11 mouse cellular contexts compared by ENCODE assay signal in the genomic region with DNA sequence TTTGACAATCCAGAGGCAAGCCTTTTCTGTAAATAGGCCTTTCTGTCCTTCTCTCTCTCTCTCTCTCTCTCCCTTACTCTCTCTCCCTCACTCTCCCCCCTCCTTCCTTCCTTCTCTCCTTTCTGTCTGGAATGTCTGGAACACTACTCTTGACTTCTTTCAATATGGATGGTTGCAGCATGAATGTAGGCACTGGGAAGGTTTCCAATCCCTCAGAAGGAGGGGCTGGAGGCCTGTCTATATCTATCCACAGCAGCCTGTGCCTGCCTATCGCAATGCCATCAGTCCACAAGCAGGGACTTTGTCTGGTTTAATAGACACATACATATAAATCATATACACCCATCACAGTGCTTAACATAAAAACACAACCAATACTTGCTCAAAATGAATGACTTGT. TPM values are rescaled to one million over a fixed set of nuclear protein-coding genes. Genes with fewer than 3 reads are reported as not detected.
DNase-seq lines count a peak whose midpoint lies in the region; ATAC-seq and TF ChIP-seq lines count a peak whose summit lies in the region.
"Had no signal": no experiment of that assay in that cellular context is flagged by ENCODE, and none has a peak within 500 bp of the region (broad histone marks: within the 10 kb centered on the region; RNA-seq: fewer than 3 reads in every experiment).

No protein-coding gene starts in this region.

- H3K4me1 ChIP-seq in limb, embryonic 13.5 days, result peaks cover 25% of the 10 kb centered on the region
- H3K4me1 ChIP-seq in limb, embryonic 10.5 days, result peaks cover 8% of the 10 kb centered on the region
- peaks cover 9% of the 10 kb centered on the region for H3K4me1 ChIP-seq in cortical plate, adult 2 months (ENCODE audit: control insufficient read depth, insufficient read depth, low read length)
- H3K4me1 ChIP-seq in forebrain, embryonic 16.5 days (replicated peaks; ENCODE audit: control insufficient read depth, insufficient read depth, low read length), result peaks cover 30% of the 10 kb centered on the region
- peaks cover 41% of the 10 kb centered on the region for H3K4me1 ChIP-seq in midbrain, embryonic 13.5 days (replicated peaks)
- H3K4me1 ChIP-seq: kidney, embryonic 15.5 days had no signal

- 0 out of 2 replicates have a peak, but pooled peaks have one; percentile 18 for TF ChIP-seq POLR2A in cortical plate, adult 2 months (IDR thresholded peaks at IDR 0.05; ENCODE audit: extremely low read depth, insufficient read depth, low read length)

- no peak for TF ChIP-seq CTCF in cortical plate, adult 2 months (IDR thresholded peaks at IDR 0.05; ENCODE audit: extremely low read depth, insufficient read depth, low read length)

- WGBS in limb, embryonic 13.5 days, result 56% methylated on average over 1 of the region's 1 CpGs
- WGBS in limb, embryonic 10.5 days, result 83% methylated on average over 1 of the region's 1 CpGs
- 13% methylated on average over 1 of the region's 1 CpGs for WGBS in forebrain, embryonic 16.5 days
- 38% methylated on average over 1 of the region's 1 CpGs for WGBS in midbrain, embryonic 13.5 days

- H3K9ac ChIP-seq in limb, embryonic 13.5 days, result no peak overlapping the region
- H3K9ac ChIP-seq in forebrain, embryonic 16.5 days (replicated peaks; ENCODE audit: low read depth, low read length), result no peak overlapping the region
- H3K9ac ChIP-seq in midbrain, embryonic 13.5 days (replicated peaks), result no peak overlapping the region
- H3K9ac ChIP-seq: kidney, embryonic 15.5 days had no signal

- H3K27ac ChIP-seq in limb, embryonic 13.5 days, result peak overlapping the region; percentile 52; the same call in 1 of the 2 replicates
- no peak overlapping the region for H3K27ac ChIP-seq in limb, embryonic 10.5 days
- H3K27ac ChIP-seq in cortical plate, adult 2 months (ENCODE audit: insufficient read depth, low read length), result no peak overlapping the region
- peak overlapping the region; percentile 72 for H3K27ac ChIP-seq in forebrain, embryonic 16.5 days (ENCODE audit: low read length)
- H3K27ac ChIP-seq in midbrain, embryonic 13.5 days, result peak overlapping the region; percentile 87
- H3K27ac ChIP-seq: kidney, embryonic 15.5 days had no signal

- H3K9me3 ChIP-seq in limb, embryonic 13.5 days, result no peaks in the 10 kb centered on the region
- H3K9me3 ChIP-seq in limb, embryonic 10.5 days (replicated peaks), result no peaks in the 10 kb centered on the region
- no peaks in the 10 kb centered on the region for H3K9me3 ChIP-seq in forebrain, embryonic 16.5 days (ENCODE audit: control insufficient read depth, low read length)
- no peaks in the 10 kb centered on the region for H3K9me3 ChIP-seq in midbrain, embryonic 13.5 days
- H3K9me3 ChIP-seq: G1E; kidney, embryonic 15.5 days had no signal

- no peak for DNase-seq in limb, embryonic 10.5 days (ENCODE audit: low spot score)
- no peak for DNase-seq in cerebellum, adult 18-20 months
- no peak for DNase-seq in cerebellum, adult 8-10 months
- no peak for DNase-seq in thymus, postnatal 25 days
- DNase-seq: gastrocnemius, postnatal 14 days had no signal

- no peak overlapping the region for H3K4me3 ChIP-seq in limb, embryonic 13.5 days
- H3K4me3 ChIP-seq in limb, embryonic 10.5 days, result no peak overlapping the region
- no peak overlapping the region for H3K4me3 ChIP-seq in cortical plate, adult 2 months (ENCODE audit: insufficient read depth, low read length)
- H3K4me3 ChIP-seq in forebrain, embryonic 16.5 days (replicated peaks; ENCODE audit: low read length), result no peak overlapping the region
- H3K4me3 ChIP-seq in midbrain, embryonic 13.5 days (replicated peaks), result no peak overlapping the region
- H3K4me3 ChIP-seq: kidney, embryonic 15.5 days had no signal

- ATAC-seq in limb, embryonic 13.5 days (ENCODE audit: low FRiP score, low read depth), result no peak; the same call in 1 of the 2 replicates
- peak; percentile 79 for ATAC-seq in forebrain, embryonic 16.5 days
- ATAC-seq in midbrain, embryonic 13.5 days, result no peak

- peaks cover 24% of the 10 kb centered on the region for H3K36me3 ChIP-seq in limb, embryonic 13.5 days
- no peaks in the 10 kb centered on the region for H3K36me3 ChIP-seq in limb, embryonic 10.5 days
- H3K36me3 ChIP-seq in forebrain, embryonic 16.5 days (ENCODE audit: control insufficient read depth, insufficient read depth), result no peaks in the 10 kb centered on the region
- no peaks in the 10 kb centered on the region for H3K36me3 ChIP-seq in midbrain, embryonic 13.5 days
- H3K36me3 ChIP-seq: G1E; kidney, embryonic 15.5 days had no signal

- no peak overlapping the region for H3K4me2 ChIP-seq in limb, embryonic 13.5 days (replicated peaks)
- H3K4me2 ChIP-seq in forebrain, embryonic 16.5 days (ENCODE audit: low read length), result no peak overlapping the region
- no peak overlapping the region for H3K4me2 ChIP-seq in midbrain, embryonic 13.5 days (replicated peaks)
- H3K4me2 ChIP-seq: kidney, embryonic 15.5 days had no signal

- H3K27me3 ChIP-seq in limb, embryonic 13.5 days, result no peaks in the 10 kb centered on the region
- H3K27me3 ChIP-seq in limb, embryonic 10.5 days (ENCODE audit: low read depth, poor library complexity, severe bottlenecking), result no peaks in the 10 kb centered on the region
- no peaks in the 10 kb centered on the region for H3K27me3 ChIP-seq in forebrain, embryonic 16.5 days (replicated peaks; ENCODE audit: control insufficient read depth, insufficient read depth, low read length)
- H3K27me3 ChIP-seq in midbrain, embryonic 13.5 days, result no peaks in the 10 kb centered on the region
- H3K27me3 ChIP-seq: kidney, embryonic 15.5 days had no signal

RNA-seq across cellular contexts. Expression of a gene that starts 23.9 kb away (rescaled TPM):
- polyA plus RNA-seq in limb, embryonic 13.5 days (2015; fragmentation: Nextera tagmentation; extraction: Ambion mirVana), result 17.4 TPM in 2 replicates
- polyA plus RNA-seq in limb, embryonic 10.5 days (2016; fragmentation: Nextera tagmentation; extraction: Ambion mirVana), result 1.1 and 2.4 TPM in 2 replicates
- 3.1 and 3.7 TPM in 2 replicates for polyA plus RNA-seq in cortical plate, adult 2 months (2012; rRNA removed)
- polyA plus RNA-seq in forebrain, embryonic 16.5 days (2015; fragmentation: Nextera tagmentation; extraction: Ambion mirVana), result 1.9 and 2.9 TPM in 2 replicates
- 3.6 and 5.5 TPM in 2 replicates for polyA plus RNA-seq in midbrain, embryonic 13.5 days (2015; fragmentation: Nextera tagmentation; extraction: Ambion mirVana)
- polyA plus RNA-seq: G1E had no signal

Comparison
In these comparisons a context has a peak if more than half of its experiments do, and no peak if none do; other contexts are left out.
1. H3K27ac ChIP-seq: peak in limb, embryonic 13.5 days (single experiment), forebrain, embryonic 16.5 days (single experiment) and midbrain, embryonic 13.5 days (single experiment); none in limb, embryonic 10.5 days (single experiment) and cortical plate, adult 2 months (single experiment).